Comparison of ENCODE assay signal across 18 mouse cellular contexts in the genomic region with DNA sequence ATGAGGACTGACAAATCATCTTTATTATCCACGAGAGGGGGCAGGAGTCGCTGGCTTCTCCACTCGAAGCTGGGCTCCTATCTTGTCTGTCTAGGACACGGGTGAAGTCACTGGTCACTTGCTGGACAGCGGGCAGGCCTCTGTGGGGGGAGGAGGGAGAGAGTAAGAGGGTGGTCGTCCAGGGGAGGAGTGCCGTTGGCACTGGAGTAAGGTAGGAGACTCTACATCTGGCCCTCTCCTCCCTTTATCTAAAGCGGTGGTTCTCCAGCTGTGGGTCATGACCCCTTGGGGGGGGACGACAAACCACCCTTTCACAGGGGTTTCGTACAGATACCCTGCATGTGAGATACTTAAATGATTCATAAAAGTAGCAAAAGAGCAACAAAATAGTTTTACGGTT. TPM values are rescaled to one million over a fixed set of nuclear protein-coding genes. Genes with fewer than 3 reads are reported as not detected.
DNase-seq lines count a peak whose midpoint lies in the region; ATAC-seq and TF ChIP-seq lines count a peak whose summit lies in the region.
"Had no signal": no experiment of that assay in that cellular context is flagged by ENCODE, and none has a peak within 500 bp of the region (broad histone marks: within the 10 kb centered on the region; RNA-seq: fewer than 3 reads in every experiment).

No protein-coding gene starts in this region.

- no peaks in the 10 kb centered on the region for H3K27me3 ChIP-seq in heart, embryonic 13.5 days (replicated peaks)
- no peaks in the 10 kb centered on the region for H3K27me3 ChIP-seq in kidney, embryonic 16.5 days (ENCODE audit: insufficient read depth, low read length)
- H3K27me3 ChIP-seq in liver, embryonic 14.5 days (ENCODE audit: control insufficient read depth, insufficient read depth, low read length): no peaks in the 10 kb centered on the region
- H3K27me3 ChIP-seq in liver, postnatal 0 days (ENCODE audit: insufficient read depth, low read length): no peaks in the 10 kb centered on the region
- H3K27me3 ChIP-seq: embryonic facial prominence, embryonic 13.5 days; forebrain, embryonic 13.5 days; heart, embryonic 12.5 days; hindbrain, embryonic 13.5 days had no signal

- peaks cover 29% of the 10 kb centered on the region for H3K4me1 ChIP-seq in heart, embryonic 13.5 days
- H3K4me1 ChIP-seq in kidney, embryonic 16.5 days (ENCODE audit: insufficient read depth, low read length): peaks cover 32% of the 10 kb centered on the region
- peaks cover 7 to 12% of the 10 kb centered on the region in 2 experiments for H3K4me1 ChIP-seq in liver, embryonic 14.5 days (replicated peaks; ENCODE audit: control insufficient read depth in 2 of 2, insufficient read depth in 2 of 2, low read length in 1 of 2)
- H3K4me1 ChIP-seq in liver, postnatal 0 days (ENCODE audit: insufficient read depth): peaks cover 30% of the 10 kb centered on the region

- intact Hi-C loops in heart, postnatal 10 days (cut with DNase I): loop anchor here (5.0 kb wide), 1 partner anchor 33 kb away; a partner anchor contains a TSS

- 57% methylated on average over 11 of the region's 11 CpGs for WGBS in heart, embryonic 13.5 days
- WGBS in kidney, embryonic 16.5 days: 39% methylated on average over 11 of the region's 11 CpGs
- WGBS in liver, embryonic 14.5 days (ENCODE audit: insufficient replicate concordance): 68% methylated on average over 11 of the region's 11 CpGs
- WGBS in liver, postnatal 0 days (ENCODE audit: insufficient replicate concordance): 60% methylated on average over 11 of the region's 11 CpGs

- no peaks in the 10 kb centered on the region for H3K9me3 ChIP-seq in heart, embryonic 13.5 days
- no peaks in the 10 kb centered on the region for H3K9me3 ChIP-seq in kidney, embryonic 16.5 days (ENCODE audit: low read length)
- H3K9me3 ChIP-seq in liver, embryonic 14.5 days (ENCODE audit: control insufficient read depth, low read length): no peaks in the 10 kb centered on the region
- no peaks in the 10 kb centered on the region for H3K9me3 ChIP-seq in liver, postnatal 0 days (ENCODE audit: low read length)
- H3K9me3 ChIP-seq: embryonic facial prominence, embryonic 13.5 days; forebrain, embryonic 13.5 days; heart, embryonic 12.5 days; hindbrain, embryonic 13.5 days had no signal

- no peak for TF ChIP-seq EP300 in liver, embryonic 14.5 days (IDR thresholded peaks at IDR 0.05; ENCODE audit: low read depth)
- no peak for TF ChIP-seq EP300 in liver, postnatal 0 days (IDR thresholded peaks at IDR 0.05; ENCODE audit: low read depth)

- peaks cover 40% of the 10 kb centered on the region for H3K36me3 ChIP-seq in heart, embryonic 13.5 days
- peaks cover 6% of the 10 kb centered on the region; the same call in 1 of the 2 replicates for H3K36me3 ChIP-seq in kidney, embryonic 16.5 days (ENCODE audit: insufficient read depth, low read length)
- H3K36me3 ChIP-seq in liver, embryonic 14.5 days (replicated peaks; ENCODE audit: control insufficient read depth, insufficient read depth, low read depth): peaks cover 6% of the 10 kb centered on the region
- peaks cover 18% of the 10 kb centered on the region for H3K36me3 ChIP-seq in liver, postnatal 0 days (replicated peaks; ENCODE audit: insufficient read depth, low read length)

- DNase-seq in heart, postnatal 10 days: no peak
- no peak for DNase-seq in kidney, postnatal 36 days
- DNase-seq in liver, embryonic 14.5 days (ENCODE audit: low read depth in 3 of 3, low spot score in 3 of 3): no peak
- DNase-seq in liver, postnatal 0 days: no peak
- DNase-seq: adrenal gland, adult 2 months; adrenal gland, postnatal 25 days; cerebellum, adult 8-10 months; cerebellum, postnatal 25 days; gastrocnemius, adult 2 months; gastrocnemius, postnatal 25 days; heart, postnatal 4 days had no signal

- no peak overlapping the region for H3K4me3 ChIP-seq in heart, embryonic 13.5 days
- H3K4me3 ChIP-seq in kidney, embryonic 16.5 days (ENCODE audit: low read length): no peak overlapping the region
- H3K4me3 ChIP-seq in liver, embryonic 14.5 days (ENCODE audit: insufficient read depth in 1 of 2, low read depth in 2 of 2, low read length in 2 of 2): no peak overlapping the region
- H3K4me3 ChIP-seq in liver, postnatal 0 days (ENCODE audit: low read depth, low read length): no peak overlapping the region
- H3K4me3 ChIP-seq: embryonic facial prominence, embryonic 13.5 days; forebrain, embryonic 13.5 days; gastrocnemius, adult 2 months; heart, embryonic 12.5 days; hindbrain, embryonic 13.5 days had no signal

- no peak for ATAC-seq in heart, embryonic 13.5 days (ENCODE audit: extremely low read depth, insufficient number of reproducible peaks, low FRiP score, low TSS enrichment)
- ATAC-seq in kidney, embryonic 16.5 days (ENCODE audit: low FRiP score, low TSS enrichment): peak; percentile 24; the same call in 1 of the 2 replicates
- ATAC-seq in liver, embryonic 14.5 days (ENCODE audit: insufficient read depth): no peak
- no peak for ATAC-seq in liver, postnatal 0 days
- ATAC-seq: forebrain, embryonic 13.5 days had no signal

- H3K4me2 ChIP-seq in heart, embryonic 13.5 days: no peak overlapping the region
- H3K4me2 ChIP-seq in kidney, embryonic 16.5 days (replicated peaks; ENCODE audit: low read depth, low read length): no peak overlapping the region
- 0 out of 2 replicates have a peak overlapping the region, but pooled peaks have one; percentile 13 for H3K4me2 ChIP-seq in liver, embryonic 14.5 days (ENCODE audit: low read depth)
- H3K4me2 ChIP-seq in liver, postnatal 0 days (ENCODE audit: low read depth, low read length): no peak overlapping the region
- H3K4me2 ChIP-seq: embryonic facial prominence, embryonic 13.5 days; forebrain, embryonic 13.5 days; heart, embryonic 12.5 days; hindbrain, embryonic 13.5 days had no signal

- no peak overlapping the region for H3K27ac ChIP-seq in heart, embryonic 13.5 days (replicated peaks)
- H3K27ac ChIP-seq in kidney, embryonic 16.5 days (ENCODE audit: low read length): no peak overlapping the region
- H3K27ac ChIP-seq in liver, embryonic 14.5 days: no peak overlapping the region
- no peak overlapping the region for H3K27ac ChIP-seq in liver, postnatal 0 days (ENCODE audit: low read depth)
- H3K27ac ChIP-seq: embryonic facial prominence, embryonic 13.5 days; forebrain, embryonic 13.5 days; gastrocnemius, adult 2 months; hindbrain, embryonic 13.5 days had no signal

- no peak for TF ChIP-seq CTCF in liver, embryonic 14.5 days (IDR thresholded peaks at IDR 0.05; ENCODE audit: low read depth)
- TF ChIP-seq CTCF in liver, postnatal 0 days (IDR thresholded peaks at IDR 0.05; ENCODE audit: low read depth): no peak

- peak overlapping the region; percentile 59 for H3K9ac ChIP-seq in heart, embryonic 13.5 days
- no peak overlapping the region for H3K9ac ChIP-seq in kidney, embryonic 16.5 days (replicated peaks; ENCODE audit: low read length)
- no peak overlapping the region for H3K9ac ChIP-seq in liver, embryonic 14.5 days (replicated peaks)
- no peak overlapping the region for H3K9ac ChIP-seq in liver, postnatal 0 days (replicated peaks)
- H3K9ac ChIP-seq: heart, embryonic 12.5 days had no signal

RNA-seq across cellular contexts. Expression of a gene that starts 2.8 kb away (rescaled TPM):
- 8.7 and 9.7 TPM in 2 replicates for polyA plus RNA-seq in heart, embryonic 13.5 days (2015; fragmentation: Nextera tagmentation; extraction: Ambion mirVana)
- 10 to 100 TPM; 28.5 to 32.4 TPM for total RNA-seq in heart, postnatal 10 days (2021)
- polyA plus RNA-seq in kidney, embryonic 16.5 days (2015; fragmentation: Nextera tagmentation; extraction: Ambion mirVana): 8.5 and 12.0 TPM in 2 replicates
- 0.75 and 1.5 TPM in 2 replicates for polyA plus RNA-seq in liver, embryonic 14.5 days (2012; rRNA removed)
- polyA plus RNA-seq in liver, embryonic 14.5 days (2014; fragmentation: Nextera tagmentation; extraction: Ambion mirVana): 1.3 and 1.5 TPM in 2 replicates
- 4.4 and 4.8 TPM in 2 replicates for polyA plus RNA-seq in liver, postnatal 0 days (2015; fragmentation: Nextera tagmentation; extraction: Ambion mirVana)

RNA-seq across cellular contexts. Expression of a gene that starts 2.9 kb away (rescaled TPM):
- polyA plus RNA-seq in heart, embryonic 13.5 days (2015; fragmentation: Nextera tagmentation; extraction: Ambion mirVana): 2.2 and 19.0 TPM in 2 replicates
- not detected for total RNA-seq in heart, postnatal 10 days (2021)
- 22.2 and 27.5 TPM in 2 replicates for polyA plus RNA-seq in kidney, embryonic 16.5 days (2015; fragmentation: Nextera tagmentation; extraction: Ambion mirVana)
- 285 and 317 TPM in 2 replicates for polyA plus RNA-seq in liver, embryonic 14.5 days (2012; rRNA removed)
- 750 and 763 TPM in 2 replicates for polyA plus RNA-seq in liver, embryonic 14.5 days (2014; fragmentation: Nextera tagmentation; extraction: Ambion mirVana)
- 1,209 and 1,216 TPM in 2 replicates for polyA plus RNA-seq in liver, postnatal 0 days (2015; fragmentation: Nextera tagmentation; extraction: Ambion mirVana)
- total RNA-seq: adrenal gland, postnatal 25 days; gastrocnemius, adult 2 months; gastrocnemius, postnatal 25 days; granulocyte monocyte progenitor cell, adult 5-6 weeks; heart, postnatal 4 days had no signal

RNA-seq across cellular contexts. Expression of a gene that starts 6.0 kb away (rescaled TPM):
- 45.1 and 46.1 TPM in 2 replicates for polyA plus RNA-seq in heart, embryonic 13.5 days (2015; fragmentation: Nextera tagmentation; extraction: Ambion mirVana)
- total RNA-seq in heart, postnatal 10 days (2021): 100 to 1,000 TPM; 285 to 291 TPM
- 56.4 TPM in 2 replicates for polyA plus RNA-seq in kidney, embryonic 16.5 days (2015; fragmentation: Nextera tagmentation; extraction: Ambion mirVana)
- polyA plus RNA-seq in liver, embryonic 14.5 days (2012; rRNA removed): 45.7 and 48.1 TPM in 2 replicates
- polyA plus RNA-seq in liver, embryonic 14.5 days (2014; fragmentation: Nextera tagmentation; extraction: Ambion mirVana): 22.9 and 30.5 TPM in 2 replicates
- polyA plus RNA-seq in liver, postnatal 0 days (2015; fragmentation: Nextera tagmentation; extraction: Ambion mirVana): 16.5 and 19.7 TPM in 2 replicates

RNA-seq across cellular contexts. Expression of a gene that starts 7.1 kb away (rescaled TPM):
- 215 and 231 TPM in 2 replicates for polyA plus RNA-seq in heart, embryonic 13.5 days (2015; fragmentation: Nextera tagmentation; extraction: Ambion mirVana)
- 100 to 1,000 TPM; 183 to 187 TPM for total RNA-seq in heart, postnatal 10 days (2021)
- 293 and 308 TPM in 2 replicates for polyA plus RNA-seq in kidney, embryonic 16.5 days (2015; fragmentation: Nextera tagmentation; extraction: Ambion mirVana)
- polyA plus RNA-seq in liver, embryonic 14.5 days (2012; rRNA removed): 79.2 and 106 TPM in 2 replicates
- 127 and 142 TPM in 2 replicates for polyA plus RNA-seq in liver, embryonic 14.5 days (2014; fragmentation: Nextera tagmentation; extraction: Ambion mirVana)
- 120 and 131 TPM in 2 replicates for polyA plus RNA-seq in liver, postnatal 0 days (2015; fragmentation: Nextera tagmentation; extraction: Ambion mirVana)

RNA-seq across cellular contexts. Expression of a gene that starts 7.7 kb away (rescaled TPM):
- polyA plus RNA-seq in heart, embryonic 13.5 days (2015; fragmentation: Nextera tagmentation; extraction: Ambion mirVana): 10.7 and 14.1 TPM in 2 replicates
- 1 to 10 TPM; 6.6 to 8.3 TPM for total RNA-seq in heart, postnatal 10 days (2021)
- 22.3 and 23.7 TPM in 2 replicates for polyA plus RNA-seq in kidney, embryonic 16.5 days (2015; fragmentation: Nextera tagmentation; extraction: Ambion mirVana)
- polyA plus RNA-seq in liver, embryonic 14.5 days (2012; rRNA removed): 8.9 and 10.0 TPM in 2 replicates
- 12.2 and 12.7 TPM in 2 replicates for polyA plus RNA-seq in liver, embryonic 14.5 days (2014; fragmentation: Nextera tagmentation; extraction: Ambion mirVana)
- polyA plus RNA-seq in liver, postnatal 0 days (2015; fragmentation: Nextera tagmentation; extraction: Ambion mirVana): 8.1 and 9.6 TPM in 2 replicates

Comparison
In these comparisons a context has a peak if more than half of its experiments do, and no peak if none do; other contexts are left out.
1. RNA of a gene that starts 2.9 kb away (polyA plus RNA-seq): 1,209 to 1,216 TPM in liver, postnatal 0 days and 285 to 763 TPM in liver, embryonic 14.5 days; 22.2 to 27.5 TPM in kidney, embryonic 16.5 days and 2.2 to 19.0 TPM in heart, embryonic 13.5 days; every median in the first group is over 10 times any median in the second.